Mouse (Mus musculus): ENCODE data around the gene Ralgps1. TPM values are rescaled to one million over a fixed set of nuclear protein-coding genes. Genes with fewer than 3 reads are reported as not detected.

Gene Ralgps1
- total RNA-seq (2021): 1 to 10 TPM; 2.0 to 3.3 TPM
- long read RNA-seq, experiment 1, partial matches to known transcripts: 1 of 2 reads
- long read RNA-seq, experiment 1, other reads (novel, unspliced or antisense): 1 of 2 reads
- long read RNA-seq, experiment 2, full-length matches to known transcripts: 1 of 2 reads
- long read RNA-seq, experiment 2, partial matches to known transcripts: 0 of 2 reads
- long read RNA-seq, experiment 2, other reads (novel, unspliced or antisense): 1 of 2 reads

- DNase-seq (ENCODE audit: low spot score): peak; percentile 96
Measured at GRCm38 (mm10) chr2:33370777-33371647, at the start of gene Ralgps1. Gene Ralgps1, minus strand, starts transcription at chr2:33371486.

- DNase-seq (ENCODE audit: low spot score): no peak
Measured at GRCm38 (mm10) chr2:33417454-33417853, 46.2 kb upstream of the Ralgps1 start.

- no peak for DNase-seq (ENCODE audit: low spot score)
Measured at GRCm38 (mm10) chr2:33414019-33414418, 42.7 kb upstream of the Ralgps1 start.

GRCm38 (mm10) chr2:33412111-33412510 is 40.8 kb upstream of the Ralgps1 start:
- DNase-seq (ENCODE audit: low spot score): no peak

GRCm38 (mm10) chr2:33403511-33404003 is 32.3 kb upstream of the Ralgps1 start:
- no peak for DNase-seq (ENCODE audit: low spot score)

GRCm38 (mm10) chr2:33402638-33403037 is 31.4 kb upstream of the Ralgps1 start:
- DNase-seq (ENCODE audit: low spot score): no peak

GRCm38 (mm10) chr2:33402236-33402635 is 30.9 kb upstream of the Ralgps1 start:
- peak; percentile 65 for DNase-seq (ENCODE audit: low spot score)

GRCm38 (mm10) chr2:33401217-33401616 is 29.9 kb upstream of the Ralgps1 start:
- no peak for DNase-seq (ENCODE audit: low spot score)

GRCm38 (mm10) chr2:33400541-33400940 is 29.3 kb upstream of the Ralgps1 start:
- no peak for DNase-seq (ENCODE audit: low spot score)

- no peak for DNase-seq (ENCODE audit: low spot score)
Measured at GRCm38 (mm10) chr2:33399091-33399490, 27.8 kb upstream of the Ralgps1 start.

GRCm38 (mm10) chr2:33397036-33397435 is 25.8 kb upstream of the Ralgps1 start:
- DNase-seq (ENCODE audit: low spot score): no peak

- DNase-seq (ENCODE audit: low spot score): no peak
Measured at GRCm38 (mm10) chr2:33395053-33395452, 23.8 kb upstream of the Ralgps1 start.

GRCm38 (mm10) chr2:33393951-33394635 is 22.8 kb upstream of the Ralgps1 start:
- DNase-seq (ENCODE audit: low spot score): no peak

- no peak for DNase-seq (ENCODE audit: low spot score)
Measured at GRCm38 (mm10) chr2:33393021-33393420, 21.7 kb upstream of the Ralgps1 start.

GRCm38 (mm10) chr2:33371648-33372408 is 542 bp upstream of the Ralgps1 start:
- no peak for DNase-seq (ENCODE audit: low spot score)

GRCm38 (mm10) chr2:33370276-33370776 is 960 bp downstream of the Ralgps1 start:
- DNase-seq (ENCODE audit: low spot score): no peak

GRCm38 (mm10) chr2:33369453-33369852 is 1.8 kb downstream of the Ralgps1 start:
- no peak for DNase-seq (ENCODE audit: low spot score)

GRCm38 (mm10) chr2:33368486-33368885 is 2.8 kb downstream of the Ralgps1 start:
- DNase-seq (ENCODE audit: low spot score): no peak

- DNase-seq (ENCODE audit: low spot score): peak; percentile 34
Measured at GRCm38 (mm10) chr2:33365703-33366471, 5.4 kb downstream of the Ralgps1 start.

GRCm38 (mm10) chr2:33364656-33365055 is 6.6 kb downstream of the Ralgps1 start:
- DNase-seq (ENCODE audit: low spot score): no peak

Measured in gastrocnemius, adult 18-20 months (tissue).